Mouse (Mus musculus): Measurements from ENCODE around the gene Cdk6. TPM values are rescaled to one million over a fixed set of nuclear protein-coding genes. Genes with fewer than 3 reads are reported as not detected.
A peak's percentile ranks its signal among the peaks of the same experiment; 100 is the strongest.
"Not testable (repeated sequence)": the region's sequence is repeated elsewhere in the genome, so short reads cannot be mapped to it uniquely, and the experiment has no call there.

Cdk6 gene
- polyA plus RNA-seq, 1 experiment from 2014 or later = 37.7 TPM

GRCm38 (mm10) chr5:3407926-3408325 lies 66.6 kb downstream of the Cdk6 start:
- Histone ChIP-seq H3K4me2 (no peak overlapping the region), H3K4me3 (replicated peaks) (no peak overlapping the region), H3K27me3 (replicated peaks) (no peaks in the 10 kb centered on the region), H3K4me1 (no peaks in the 10 kb centered on the region), H3K27ac (no peak overlapping the region), H3K9ac (no peak overlapping the region), H3K36me3 (no peaks in the 10 kb centered on the region), H3K9me3 (no peaks in the 10 kb centered on the region)
- ATAC-seq (ENCODE audit: insufficient read depth, low FRiP score, low read depth) = no peak
- 73% methylated on average over 9 of the region's 9 CpGs for WGBS

DNA sequence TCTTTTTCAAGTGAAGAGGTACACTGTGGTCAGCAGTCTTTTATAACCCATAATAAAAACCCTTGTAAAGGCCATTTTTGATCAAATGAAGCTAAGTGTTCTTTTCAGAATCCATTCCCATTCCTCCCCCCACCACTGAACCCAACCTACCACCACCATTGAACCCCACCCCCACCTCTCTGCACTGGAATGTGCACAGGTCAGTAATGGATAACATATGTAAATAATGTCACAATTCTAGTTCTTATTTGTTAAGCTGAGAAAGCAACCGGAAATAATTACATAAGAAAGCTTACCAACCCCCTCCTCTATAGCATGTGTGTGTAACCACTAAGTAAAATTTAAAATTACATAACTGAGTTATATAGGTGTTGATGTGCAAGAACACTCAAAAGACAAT lies 76.9 kb downstream of the Cdk6 start:
- not testable (repeated sequence) for H3K4me1 ChIP-seq

DNA sequence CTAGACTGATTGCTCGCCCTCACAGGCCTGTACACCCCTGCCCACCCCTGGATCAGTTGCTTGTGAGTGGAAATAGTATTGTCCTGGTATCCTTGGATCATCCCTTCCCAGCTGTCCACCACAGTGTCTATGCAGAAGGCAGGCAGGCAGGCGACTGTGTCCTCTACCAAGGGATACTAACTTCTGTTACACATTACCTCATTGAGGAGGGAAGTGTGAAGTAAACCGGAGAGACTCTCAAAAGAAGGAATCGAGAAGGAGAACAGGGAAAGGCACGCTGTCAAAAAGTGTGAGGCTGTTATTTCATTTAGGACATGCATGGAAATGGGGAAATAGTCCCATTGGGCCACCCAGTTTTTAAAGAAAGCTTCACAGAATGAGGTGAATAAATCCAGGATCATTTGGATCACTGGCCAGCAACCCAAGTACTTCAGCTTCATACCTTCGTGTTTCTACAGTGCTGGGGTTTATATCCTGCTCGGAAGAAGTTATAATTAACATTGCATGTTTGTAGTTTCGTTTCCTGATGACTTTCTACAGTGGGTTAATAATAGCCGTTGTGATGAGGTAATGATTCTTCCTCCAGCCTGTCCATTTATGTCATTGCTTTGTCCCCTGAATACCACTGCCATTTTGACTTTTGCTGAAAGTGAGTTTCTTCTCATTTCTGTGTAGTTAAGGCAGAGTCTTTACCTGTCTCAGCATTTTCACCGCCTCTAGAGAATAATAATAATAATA lies 79.0 kb downstream of the Cdk6 start:
- ATAC-seq (ENCODE audit: insufficient read depth, low FRiP score, low read depth) = no peak
- 78% methylated on average over 10 of the region's 10 CpGs for WGBS
- no peaks in the 10 kb centered on the region for H3K36me3 ChIP-seq
- H3K27ac ChIP-seq = no peak overlapping the region
- H3K9me3 ChIP-seq = no peaks in the 10 kb centered on the region
- no peak overlapping the region for H3K4me2 ChIP-seq
- H3K9ac ChIP-seq = no peak overlapping the region
- no peak overlapping the region for H3K4me3 ChIP-seq (replicated peaks)
- H3K27me3 ChIP-seq (replicated peaks) = no peaks in the 10 kb centered on the region
- H3K4me1 ChIP-seq = no peaks in the 10 kb centered on the region

More for the DNA sequence above, 76.9 kb downstream of the Cdk6 start:
- H3K9ac ChIP-seq; H3K4me3 ChIP-seq (replicated peaks); H3K27me3 ChIP-seq (replicated peaks); H3K36me3 ChIP-seq; H3K27ac ChIP-seq; H3K4me2 ChIP-seq; H3K9me3 ChIP-seq: not testable (repeated sequence)
- peak; percentile 39; the same call in 1 of the 2 replicates for ATAC-seq (ENCODE audit: insufficient read depth, low FRiP score, low read depth)
- WGBS = 58% methylated on average over 1 of the region's 1 CpGs

GRCm38 (mm10) chr5:3420832-3421228 lies 79.5 kb downstream of the Cdk6 start:
- no peaks in the 10 kb centered on the region for H3K27me3 ChIP-seq (replicated peaks)
- H3K36me3 ChIP-seq = no peaks in the 10 kb centered on the region
- H3K27ac ChIP-seq = no peak overlapping the region
- ATAC-seq (ENCODE audit: insufficient read depth, low FRiP score, low read depth) = no peak
- no peak overlapping the region for H3K4me2 ChIP-seq
- H3K9me3 ChIP-seq = no peaks in the 10 kb centered on the region
- no peak overlapping the region for H3K9ac ChIP-seq
- WGBS = 78% methylated on average over 3 of the region's 3 CpGs
- no peak overlapping the region for H3K4me3 ChIP-seq (replicated peaks)
- H3K4me1 ChIP-seq = no peaks in the 10 kb centered on the region

- not testable (repeated sequence) for H3K27me3 ChIP-seq (replicated peaks); H3K4me3 ChIP-seq (replicated peaks); H3K36me3 ChIP-seq; H3K4me2 ChIP-seq; H3K4me1 ChIP-seq; H3K27ac ChIP-seq; H3K9ac ChIP-seq; H3K9me3 ChIP-seq; ATAC-seq (ENCODE audit: insufficient read depth, low FRiP score, low read depth)
- 75% methylated on average over 20 of the region's 20 CpGs for WGBS
Measured at GRCm38 (mm10) chr5:3433131-3433700, 91.9 kb downstream of the Cdk6 start.

DNA sequence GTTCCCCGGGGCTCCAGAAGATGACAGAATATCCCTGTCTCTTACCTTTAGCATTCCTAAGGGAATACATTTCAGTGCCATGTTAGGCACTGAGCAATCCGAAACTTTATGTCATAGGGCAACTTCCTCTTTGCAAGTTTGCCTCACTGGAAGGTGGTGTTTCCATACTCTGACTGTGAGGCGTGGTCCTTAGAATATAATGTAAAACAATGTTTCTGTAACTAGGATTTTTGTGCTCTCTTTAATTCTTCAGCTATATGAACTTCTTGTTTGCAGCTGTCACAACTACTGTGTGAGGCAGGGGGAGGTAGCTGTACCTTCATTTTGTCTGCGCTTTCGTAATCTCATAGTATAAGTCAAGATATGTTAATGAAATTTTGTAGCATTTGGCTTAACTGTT lies 92.8 kb downstream of the Cdk6 start:
- H3K27ac ChIP-seq; H3K27me3 ChIP-seq (replicated peaks); H3K9ac ChIP-seq; H3K4me1 ChIP-seq; H3K4me3 ChIP-seq (replicated peaks); H3K36me3 ChIP-seq; H3K4me2 ChIP-seq; H3K9me3 ChIP-seq; ATAC-seq (ENCODE audit: insufficient read depth, low FRiP score, low read depth): not testable (repeated sequence)
- WGBS = 90% methylated on average over 5 of the region's 5 CpGs

DNA sequence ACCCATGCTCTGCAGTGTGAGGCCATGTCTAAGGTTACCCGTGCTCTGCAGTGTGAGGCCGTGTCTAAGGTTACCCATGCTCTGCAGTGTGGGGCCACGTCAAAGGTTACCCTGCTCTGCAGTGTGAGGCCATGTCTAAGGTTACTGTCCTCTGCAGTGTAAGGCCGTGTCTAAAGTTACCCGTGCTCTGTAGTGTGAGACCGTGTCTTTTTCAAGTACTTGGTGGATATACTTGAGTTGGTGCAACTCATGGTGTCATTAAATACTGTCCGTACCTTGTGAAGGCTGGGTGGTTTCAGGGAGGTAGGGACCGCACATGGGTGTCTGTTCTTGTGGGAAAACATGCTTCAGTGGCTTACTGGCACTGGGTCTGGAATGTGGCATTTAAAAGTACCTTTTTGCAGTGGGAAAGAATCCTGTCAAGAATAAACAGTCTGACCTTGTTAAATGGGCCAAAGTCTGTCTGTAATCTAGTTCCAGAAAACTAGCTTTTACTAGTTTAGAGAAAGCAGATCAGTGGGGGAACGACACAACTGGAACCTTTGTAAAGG lies 97.2 kb downstream of the Cdk6 start:
- not testable (repeated sequence) for H3K27ac ChIP-seq; H3K36me3 ChIP-seq; H3K27me3 ChIP-seq (replicated peaks); H3K4me3 ChIP-seq (replicated peaks); ATAC-seq (ENCODE audit: insufficient read depth, low FRiP score, low read depth); H3K9ac ChIP-seq; H3K4me1 ChIP-seq; H3K9me3 ChIP-seq; H3K4me2 ChIP-seq
- WGBS = 79% methylated on average over 9 of the region's 9 CpGs

GRCm38 (mm10) chr5:3439386-3439785 lies 98.1 kb downstream of the Cdk6 start:
- H3K27me3 ChIP-seq (replicated peaks); H3K36me3 ChIP-seq; H3K9ac ChIP-seq; ATAC-seq (ENCODE audit: insufficient read depth, low FRiP score, low read depth); H3K4me2 ChIP-seq; H3K4me3 ChIP-seq (replicated peaks); H3K27ac ChIP-seq; H3K4me1 ChIP-seq; H3K9me3 ChIP-seq: not testable (repeated sequence)
- WGBS = 76% methylated on average over 6 of the region's 6 CpGs

- 86% methylated on average over 3 of the region's 3 CpGs for WGBS
- H3K4me2 ChIP-seq; H3K4me3 ChIP-seq (replicated peaks); H3K36me3 ChIP-seq; H3K27ac ChIP-seq; H3K9ac ChIP-seq; ATAC-seq (ENCODE audit: insufficient read depth, low FRiP score, low read depth); H3K4me1 ChIP-seq; H3K27me3 ChIP-seq (replicated peaks); H3K9me3 ChIP-seq: not testable (repeated sequence)
Measured at GRCm38 (mm10) chr5:3442524-3442923, 101.2 kb downstream of the Cdk6 start.

DNA sequence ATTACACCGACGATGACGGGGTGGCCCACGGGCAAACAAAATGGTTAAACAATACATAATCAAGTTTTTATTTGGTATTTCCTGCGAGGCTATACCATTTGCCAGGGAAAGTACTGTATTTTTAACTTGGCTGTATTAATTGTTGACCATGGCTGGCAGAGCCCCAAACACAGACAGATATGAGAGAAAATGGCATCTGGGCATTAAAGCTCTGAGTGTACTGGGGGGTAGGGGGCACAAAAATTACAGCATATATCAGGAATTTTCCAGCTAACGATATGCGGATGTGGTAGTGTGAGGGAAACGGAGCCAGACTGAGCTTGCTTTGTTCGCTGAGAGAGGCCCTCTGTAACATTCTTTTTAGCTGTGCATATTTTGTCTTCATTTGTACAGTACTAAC lies 109.9 kb downstream of the Cdk6 start:
- not testable (repeated sequence) for H3K36me3 ChIP-seq; H3K4me3 ChIP-seq (replicated peaks); H3K27me3 ChIP-seq (replicated peaks); H3K4me2 ChIP-seq; H3K27ac ChIP-seq; H3K4me1 ChIP-seq; ATAC-seq (ENCODE audit: insufficient read depth, low FRiP score, low read depth); H3K9ac ChIP-seq; H3K9me3 ChIP-seq
- WGBS = 37% methylated on average over 9 of the region's 9 CpGs

DNA sequence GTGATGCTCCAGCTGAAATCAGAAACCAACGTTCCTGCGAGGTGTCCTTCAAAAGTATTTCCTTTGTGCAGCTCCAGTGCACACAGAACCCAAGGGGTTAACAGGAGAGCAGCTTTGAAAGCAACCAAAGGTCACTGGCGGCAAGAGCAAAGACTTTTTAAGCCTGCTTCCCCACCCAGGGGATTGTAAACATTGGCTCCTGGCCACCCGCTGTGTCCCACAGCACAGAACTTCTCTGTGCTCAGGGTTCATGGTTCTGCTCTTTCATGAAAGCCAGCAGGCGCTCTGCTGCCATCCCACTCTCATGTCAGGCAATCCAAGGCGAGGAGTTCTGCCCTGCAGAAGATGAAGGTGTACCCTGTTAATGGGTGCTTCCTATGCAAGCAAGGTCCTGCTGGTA lies 112.7 kb downstream of the Cdk6 start:
- not testable (repeated sequence) for H3K36me3 ChIP-seq; H3K4me3 ChIP-seq (replicated peaks); H3K4me2 ChIP-seq; H3K27me3 ChIP-seq (replicated peaks); H3K4me1 ChIP-seq; H3K9ac ChIP-seq; H3K9me3 ChIP-seq
- peak overlapping the region; percentile 35; the same call in 1 of the 2 replicates for H3K27ac ChIP-seq
- peak; percentile 73; the same call in 1 of the 2 replicates for ATAC-seq (ENCODE audit: insufficient read depth, low FRiP score, low read depth)
- WGBS = 6% methylated on average over 6 of the region's 6 CpGs

DNA sequence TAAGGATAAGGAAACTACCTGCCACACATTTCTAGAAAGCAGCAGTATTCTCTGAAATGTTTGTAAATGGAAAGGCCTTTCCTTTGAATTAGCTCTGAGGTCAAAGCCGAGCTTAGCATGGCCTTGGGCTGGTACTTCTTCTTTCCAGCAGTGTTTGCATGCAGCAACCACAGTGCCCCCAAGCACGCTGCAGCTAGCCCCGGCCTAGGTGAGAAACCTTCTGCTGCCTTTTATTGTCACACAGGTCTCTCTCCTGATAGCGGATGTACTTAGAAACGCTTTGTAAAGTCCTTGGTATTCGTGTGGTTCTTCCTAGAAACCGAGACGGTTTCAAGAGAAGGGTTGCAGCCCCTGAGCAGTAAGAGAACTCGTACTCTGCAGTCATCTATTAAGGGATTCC lies 119.6 kb downstream of the Cdk6 start:
- Histone ChIP-seq H3K9me3 (no peaks in the 10 kb centered on the region), H3K4me3 (replicated peaks) (no peak overlapping the region), H3K9ac (no peak overlapping the region), H3K36me3 (no peaks in the 10 kb centered on the region), H3K27me3 (replicated peaks) (no peaks in the 10 kb centered on the region), H3K27ac (no peak overlapping the region), H3K4me1 (no peaks in the 10 kb centered on the region), H3K4me2 (no peak overlapping the region)
- ATAC-seq (ENCODE audit: insufficient read depth, low FRiP score, low read depth) = no peak
- WGBS = 51% methylated on average over 9 of the region's 9 CpGs

All from stomach, embryonic 15.5 days (tissue).